ENCODE assay signal across 22 mouse cellular contexts in genomic region chr1:34822746-34823145, GRCm38 (mm10).
"Had no signal": no experiment of that assay in that cellular context is flagged by ENCODE, and none has a peak within 500 bp of the region (broad histone marks: within the 10 kb centered on the region; RNA-seq: fewer than 3 reads in every experiment).

No protein-coding gene starts in this region.

- DNase-seq: gastrocnemius, postnatal 10 days; gastrocnemius, postnatal 25 days; heart, postnatal 10 days; heart, postnatal 4 days; kidney, adult 18-20 months; kidney, adult 8-10 months; kidney, postnatal 10 days; kidney, postnatal 25 days; kidney, postnatal 4 days; liver; liver, embryonic 13.5 days had no signal

- H3K4me1 ChIP-seq: hindbrain, embryonic 10.5 days; hindbrain, embryonic 12.5 days; limb, embryonic 10.5 days; limb, embryonic 12.5 days; liver, embryonic 13.5 days had no signal

- H3K4me3 ChIP-seq: gastrocnemius, adult 2 months; heart, adult 2 months; hindbrain, embryonic 10.5 days; hindbrain, embryonic 12.5 days; intestine, embryonic 15.5 days; limb, embryonic 10.5 days; limb, embryonic 12.5 days; liver, embryonic 13.5 days had no signal

- H3K9ac ChIP-seq: hindbrain, embryonic 12.5 days; hindbrain, embryonic 14.5 days; intestine, embryonic 15.5 days; limb, embryonic 12.5 days; liver, embryonic 13.5 days had no signal

- H3K4me2 ChIP-seq: heart, embryonic 11.5 days; hindbrain, embryonic 12.5 days; hindbrain, embryonic 14.5 days; intestine, embryonic 15.5 days; limb, embryonic 12.5 days; liver, embryonic 11.5 days; liver, embryonic 13.5 days had no signal

- H3K27ac ChIP-seq: heart, adult 2 months; hindbrain, embryonic 10.5 days; hindbrain, embryonic 12.5 days; hindbrain, embryonic 14.5 days; intestine, embryonic 15.5 days; limb, embryonic 10.5 days; limb, embryonic 12.5 days; liver, embryonic 13.5 days had no signal

- H3K27me3 ChIP-seq: hindbrain, embryonic 12.5 days; intestine, embryonic 15.5 days; limb, embryonic 12.5 days; liver, embryonic 13.5 days had no signal

- ATAC-seq: hindbrain, embryonic 16.5 days; intestine, embryonic 15.5 days had no signal

- H3K9me3 ChIP-seq: hindbrain, embryonic 10.5 days; hindbrain, embryonic 12.5 days; intestine, embryonic 15.5 days; limb, embryonic 10.5 days; limb, embryonic 12.5 days; liver, embryonic 13.5 days had no signal
